Comparison of ENCODE assay signal across 23 mouse cellular contexts in genomic region chr16:91738505-91738904, GRCm38 (mm10). TPM values are rescaled to one million over a fixed set of nuclear protein-coding genes. Genes with fewer than 3 reads are reported as not detected.
DNase-seq lines count a peak whose midpoint lies in the region; ATAC-seq and TF ChIP-seq lines count a peak whose summit lies in the region.
"Had no signal": no experiment of that assay in that cellular context is flagged by ENCODE, and none has a peak within 500 bp of the region (broad histone marks: within the 10 kb centered on the region; RNA-seq: fewer than 3 reads in every experiment).

No protein-coding gene starts in this region.

- no peaks in the 10 kb centered on the region for H3K27me3 ChIP-seq in myocyte (ENCODE audit: control insufficient read depth, insufficient read depth, insufficient read length)
- H3K27me3 ChIP-seq in hindbrain, postnatal 0 days (ENCODE audit: insufficient read depth, low read length) = no peaks in the 10 kb centered on the region
- H3K27me3 ChIP-seq: CH12.LX, Patski had no signal

- H3K4me1 ChIP-seq in bone marrow macrophage, adult 2 months (ENCODE audit: control insufficient read depth, insufficient read depth, low read length) = peaks cover 79% of the 10 kb centered on the region
- peaks cover 4% of the 10 kb centered on the region; the same call in 1 of the 2 replicates for H3K4me1 ChIP-seq in hindbrain, postnatal 0 days (ENCODE audit: insufficient read depth, low read length)

- H3K27ac ChIP-seq in gastrocnemius, adult 2 months = peak overlapping the region; percentile 59
- H3K27ac ChIP-seq in bone marrow macrophage, adult 2 months (ENCODE audit: insufficient read depth, low read depth, low read length) = peak overlapping the region; percentile 87
- peak overlapping the region; percentile 87 for H3K27ac ChIP-seq in macrophage
- H3K27ac ChIP-seq in hindbrain, postnatal 0 days = no peak overlapping the region

- intact Hi-C loops in gastrocnemius, adult 2 months (cut with DNase I) = no loop called here

- no peak for TF ChIP-seq POLR2A in bone marrow macrophage, adult 2 months (IDR thresholded peaks at IDR 0.05; ENCODE audit: borderline replicate concordance, low read depth, low read length)
- no peak for TF ChIP-seq POLR2A in myocyte (IDR thresholded peaks at IDR 0.05; ENCODE audit: insufficient read length, low read depth)

- H3K79me2 ChIP-seq in macrophage (ENCODE audit: inconsistent target) (peaks cover 100% of the 10 kb centered on the region), myocyte (ENCODE audit: control insufficient read depth, insufficient read depth) (peaks cover 96% of the 10 kb centered on the region)

- H3ac ChIP-seq in myocyte (ENCODE audit: control insufficient read depth, insufficient read length) = no peak overlapping the region

- no peaks in the 10 kb centered on the region for H3K9me3 ChIP-seq in hindbrain, postnatal 0 days (ENCODE audit: low read length)
- H3K9me3 ChIP-seq: G1E had no signal

- ATAC-seq in hindbrain, postnatal 0 days = no peak
- ATAC-seq: activated CD4-positive, CD25-positive, alpha-beta regulatory T cell, adult 4 months; CD4-positive, CD25-positive, alpha-beta regulatory T cell, adult 4 months; Patski had no signal

- DNase-seq in gastrocnemius, adult 2 months = no peak
- DNase-seq in gastrocnemius, adult 18-20 months (ENCODE audit: low spot score) = no peak
- DNase-seq in spleen, postnatal 10 days (ENCODE audit: low spot score in 2 of 2) = no peak
- DNase-seq in adrenal gland, adult 2 months = no peak
- DNase-seq in hindbrain, postnatal 0 days (ENCODE audit: low spot score) = no peak
- DNase-seq: adrenal gland, adult 8-10 months; adrenal gland, postnatal 10 days; adrenal gland, postnatal 14 days; adrenal gland, postnatal 25 days; adrenal gland, postnatal 36 days; B cell, adult 2 months; cerebellum, adult 11 months; cerebellum, adult 11-12 months; cerebellum, adult 18-20 months; cerebellum, adult 2 months had no signal

- 86% methylated on average over 6 of the region's 6 CpGs for WGBS in macrophage (ENCODE audit: missing documents)
- whole genome bisulfite sequencing in hindbrain, postnatal 0 days = 79% methylated on average over 6 of the region's 6 CpGs

- no peak overlapping the region for H3K9ac ChIP-seq in hindbrain, postnatal 0 days (replicated peaks; ENCODE audit: low read length)

- H3K36me3 ChIP-seq in macrophage (ENCODE audit: inconsistent target) = no peaks in the 10 kb centered on the region
- H3K36me3 ChIP-seq in myocyte (ENCODE audit: control insufficient read depth, insufficient read depth) = no peaks in the 10 kb centered on the region
- H3K36me3 ChIP-seq in hindbrain, postnatal 0 days (ENCODE audit: insufficient read depth, low read length) = no peaks in the 10 kb centered on the region
- H3K36me3 ChIP-seq: G1E had no signal

- TF ChIP-seq CTCF in gastrocnemius, adult 2 months (IDR thresholded peaks at IDR 0.05) = no peak
- TF ChIP-seq CTCF in bone marrow macrophage, adult 2 months (IDR thresholded peaks at IDR 0.05; ENCODE audit: low read depth, low read length) = no peak
- no peak for TF ChIP-seq CTCF in hindbrain, postnatal 0 days (IDR thresholded peaks at IDR 0.05; ENCODE audit: low read depth)

- no peak overlapping the region for H3K4me3 ChIP-seq in gastrocnemius, adult 2 months
- no peak overlapping the region for H3K4me3 ChIP-seq in bone marrow macrophage, adult 2 months (ENCODE audit: insufficient read depth, low read length)
- H3K4me3 ChIP-seq in macrophage (ENCODE audit: inconsistent target) (no peak overlapping the region), myocyte (no peak overlapping the region)
- H3K4me3 ChIP-seq in hindbrain, postnatal 0 days (ENCODE audit: low read length) = no peak overlapping the region

- no peak overlapping the region for H3K4me2 ChIP-seq in myocyte (ENCODE audit: low read depth)
- H3K4me2 ChIP-seq in hindbrain, postnatal 0 days (ENCODE audit: low read depth, low read length) = no peak overlapping the region

TF ChIP-seq in myocyte, 11 proteins besides CTCF, POLR2A, EP300 and RAD21:
- TF ChIP-seq MYOD1 (IDR thresholded peaks at IDR 0.05; ENCODE audit: control insufficient read depth in 1 of 3, insufficient read length in 2 of 3, low read depth in 2 of 3) (peak in 2 of 3 experiments; percentile 48 to 72), TCF3 (IDR thresholded peaks at IDR 0.05; ENCODE audit: insufficient read length, low read depth) (no peak), MYOG (IDR thresholded peaks at IDR 0.05; ENCODE audit: control insufficient read depth in 1 of 3, insufficient read depth in 1 of 3, insufficient read length in 2 of 3, low read depth in 2 of 3) (peak in 2 of 3 experiments; percentile 53 to 74), USF1 (IDR thresholded peaks at IDR 0.05; ENCODE audit: low read depth) (no peak), POLR2AphosphoS2 (IDR thresholded peaks at IDR 0.05; ENCODE audit: insufficient read length, low read depth) (no peak), CEBPB (IDR thresholded peaks at IDR 0.05; ENCODE audit: insufficient read depth, poor library complexity, severe bottlenecking) (no peak)

RNA-seq across cellular contexts. Expression of gene Itsn1, which starts 9.4 kb away (rescaled TPM):
- total RNA-seq in gastrocnemius, adult 2 months (2021) = 10 to 100 TPM; 60.2 to 66.1 TPM
- 10 to 100 TPM; 62.8 to 63.5 TPM for total RNA-seq in gastrocnemius, adult 18-20 months (2021)
- 110 and 130 TPM in 2 replicates for polyA plus RNA-seq in bone marrow macrophage, adult 2 months (2012; ENCODE audit: insufficient read depth, insufficient read length, missing spikeins)
- 1,000 to 10,000 TPM in 4 of 26 experiments, 100 to 1,000 TPM in 22; 245 to 1,209 (median 812) TPM for total RNA-seq in macrophage (2018; cell fraction: chromatin; rRNA removed)
- total RNA-seq in macrophage (2018; cell fraction: cytosol; rRNA removed) = 100 to 1,000 TPM in 15 of 26 experiments, 10 to 100 TPM in 11; 71.9 to 143 (median 110) TPM
- total RNA-seq in macrophage (2018; cell fraction: nucleus; rRNA removed) = 100 to 1,000 TPM; 117 to 554 (median 234) TPM
- 89.5 to 216 TPM (median 138 TPM) in 3 replicates for polyA plus RNA-seq in macrophage (2018)
- polyA plus RNA-seq in myocyte (2012; fragmentation: generic; extraction: Trizol) = 27.5 TPM
- total RNA-seq in adrenal gland, adult 2 months (2021) = 10 to 100 TPM; 39.5 to 49.2 TPM
- polyA plus RNA-seq in adrenal gland, adult 2 months (2012; rRNA removed) = 33.1 and 37.0 TPM in 2 replicates
- total RNA-seq in hindbrain, postnatal 0 days (2014; rRNA removed) = 65.1 and 69.5 TPM in 2 replicates
- 33.6 and 34.8 TPM in 2 replicates for polyA plus RNA-seq in hindbrain, postnatal 0 days (2015; fragmentation: Nextera tagmentation; extraction: Ambion mirVana)

RNA-seq across cellular contexts. Expression of gene Cryzl1, which starts 9.7 kb away (rescaled TPM):
- total RNA-seq in gastrocnemius, adult 2 months (2021) = 10 to 100 TPM; 17.7 to 18.1 TPM
- total RNA-seq in gastrocnemius, adult 18-20 months (2021) = 10 to 100 TPM; 11.4 to 15.6 TPM
- 55.0 and 61.5 TPM in 2 replicates for polyA plus RNA-seq in bone marrow macrophage, adult 2 months (2012; ENCODE audit: insufficient read depth, insufficient read length, missing spikeins)
- total RNA-seq in macrophage (2018; cell fraction: chromatin; rRNA removed) = 100 to 1,000 TPM in 18 of 26 experiments, 10 to 100 TPM in 8; 44.0 to 223 (median 146) TPM
- 10 to 100 TPM; 19.9 to 43.7 (median 29.3) TPM for total RNA-seq in macrophage (2018; cell fraction: cytosol; rRNA removed)
- 100 to 1,000 TPM in 9 of 26 experiments, 10 to 100 TPM in 17; 26.2 to 117 (median 76.2) TPM for total RNA-seq in macrophage (2018; cell fraction: nucleus; rRNA removed)
- 20.6 to 32.6 TPM (median 28.8 TPM) in 3 replicates for polyA plus RNA-seq in macrophage (2018)
- 27.6 TPM for polyA plus RNA-seq in myocyte (2012; fragmentation: generic; extraction: Trizol)
- total RNA-seq in adrenal gland, adult 2 months (2021) = 10 to 100 TPM; 36.2 to 54.9 TPM
- 12.2 and 12.6 TPM in 2 replicates for polyA plus RNA-seq in adrenal gland, adult 2 months (2012; rRNA removed)
- total RNA-seq in hindbrain, postnatal 0 days (2014; rRNA removed) = 28.4 and 67.3 TPM in 2 replicates
- polyA plus RNA-seq in hindbrain, postnatal 0 days (2015; fragmentation: Nextera tagmentation; extraction: Ambion mirVana) = 88.0 and 101 TPM in 2 replicates

RNA-seq across cellular contexts. Expression of gene Donson, which starts 49.9 kb away (rescaled TPM):
- 1 to 10 TPM in 1 of 2 experiments, under 1 TPM in 1; 0.92 to 1.6 TPM for total RNA-seq in gastrocnemius, adult 2 months (2021)
- 1 to 10 TPM; 1.1 TPM for total RNA-seq in gastrocnemius, adult 18-20 months (2021)
- 12.2 and 14.5 TPM in 2 replicates for polyA plus RNA-seq in bone marrow macrophage, adult 2 months (2012; ENCODE audit: insufficient read depth, insufficient read length, missing spikeins)
- 10 to 100 TPM in 25 of 26 experiments, 1 to 10 TPM in 1; 9.4 to 66.4 (median 28.6) TPM for total RNA-seq in macrophage (2018; cell fraction: chromatin; rRNA removed)
- 1 to 10 TPM; 2.9 to 7.8 (median 4.6) TPM for total RNA-seq in macrophage (2018; cell fraction: cytosol; rRNA removed)
- total RNA-seq in macrophage (2018; cell fraction: nucleus; rRNA removed) = 10 to 100 TPM in 25 of 26 experiments, 1 to 10 TPM in 1; 9.2 to 45.4 (median 20.3) TPM
- polyA plus RNA-seq in macrophage (2018) (4.9 to 12.7 TPM (median 6.0 TPM) in 3 replicates), myocyte (2012; fragmentation: generic; extraction: Trizol) (3.5 TPM)
- total RNA-seq in adrenal gland, adult 2 months (2021) = 1 to 10 TPM; 4.6 to 5.3 TPM
- 5.6 and 7.7 TPM in 2 replicates for polyA plus RNA-seq in adrenal gland, adult 2 months (2012; rRNA removed)
- total RNA-seq in hindbrain, postnatal 0 days (2014; rRNA removed) = 20.4 and 24.2 TPM in 2 replicates
- 15.3 and 15.7 TPM in 2 replicates for polyA plus RNA-seq in hindbrain, postnatal 0 days (2015; fragmentation: Nextera tagmentation; extraction: Ambion mirVana)
